Mouse (Mus musculus): Measurements from ENCODE around the gene Chn1.

DNA sequence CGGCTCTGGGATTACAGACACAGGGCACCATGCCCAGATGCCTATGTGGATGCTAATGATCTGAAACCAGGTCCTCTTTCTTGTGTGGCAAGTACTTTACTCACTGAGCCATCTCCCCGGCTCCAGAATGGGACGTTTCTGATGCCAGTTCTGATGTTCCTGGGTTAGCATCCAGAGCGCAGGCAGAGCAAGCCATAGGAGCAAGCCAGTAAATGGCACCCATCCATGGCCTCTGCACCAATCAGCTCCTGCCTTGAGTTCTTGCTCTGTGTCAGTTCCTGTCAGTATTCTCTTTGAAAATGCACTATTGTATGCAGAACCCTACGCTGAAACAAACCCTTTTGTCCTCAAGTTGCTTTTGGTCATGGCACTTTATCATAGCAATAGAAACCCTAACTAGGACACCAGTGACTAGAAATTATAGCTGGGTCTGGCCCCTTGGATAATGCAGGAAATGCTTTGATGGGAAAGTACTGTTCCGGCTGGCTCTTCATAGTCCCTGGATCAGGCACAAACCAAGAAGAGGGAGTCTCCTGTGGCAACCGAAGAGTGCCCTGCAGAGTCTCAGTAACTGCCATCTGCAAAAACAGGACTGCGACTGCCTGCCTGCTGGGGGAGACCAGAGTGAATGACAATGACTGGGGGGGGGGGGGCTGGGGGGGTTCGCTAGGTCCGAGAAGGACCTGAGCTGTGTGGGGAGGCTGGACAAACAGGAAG lies 188.6 kb downstream of the Chn1 start:
- TF ChIP-seq CTCF (IDR thresholded peaks at IDR 0.05; ENCODE audit: control insufficient read depth, insufficient read depth, insufficient replicate concordance, low read depth, low read length) = no peak
- no peak for TF ChIP-seq POLR2A (IDR thresholded peaks at IDR 0.05; ENCODE audit: control insufficient read depth, low read depth, low read length)
